Mouse (Mus musculus): ENCODE results near the gene Zfp260. TPM values are rescaled to one million over a fixed set of nuclear protein-coding genes. Genes with fewer than 3 reads are reported as not detected.

The Zfp260 gene
- total RNA-seq, 1 experiment from 2014 or later: 48.8 TPM

DNA sequence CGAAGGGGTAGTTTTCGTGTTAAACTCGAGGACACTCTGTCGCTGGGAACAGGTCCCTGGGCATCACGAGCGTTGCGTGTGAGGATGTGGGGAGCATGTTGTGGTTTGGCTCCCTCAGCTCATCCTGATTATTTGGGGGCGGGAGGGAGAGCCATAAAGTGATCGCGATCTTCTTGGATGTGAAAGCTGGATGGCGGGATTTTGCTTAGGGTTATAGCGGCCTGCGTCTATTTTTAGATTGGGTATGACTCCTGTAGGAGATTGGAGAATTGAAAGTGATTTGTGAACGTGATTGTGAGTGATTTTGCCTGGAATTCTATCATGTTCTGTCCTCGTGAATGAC lies 27.6 kb downstream of the Zfp260 start:
- peak; percentile 4 for DNase-seq

DNA sequence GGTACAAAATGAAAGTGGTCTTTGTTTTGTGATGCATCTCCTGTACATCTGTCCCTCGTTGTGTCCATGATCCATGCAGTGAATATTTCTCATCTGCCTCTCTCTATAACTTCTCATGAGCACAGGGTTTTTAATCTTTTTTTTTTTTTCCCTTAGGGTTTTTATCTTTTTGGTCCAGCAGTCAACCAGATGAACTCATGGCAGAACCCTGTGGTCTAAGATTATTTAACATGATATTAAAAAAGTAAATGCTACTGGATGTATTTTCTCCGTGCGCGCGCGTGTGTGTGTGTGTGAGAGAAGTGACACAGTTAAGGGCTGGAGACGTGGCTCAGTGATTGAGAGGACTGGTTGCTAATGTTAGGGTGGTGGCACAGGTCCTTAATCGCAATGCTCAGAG lies 35.3 kb downstream of the Zfp260 start:
- no peak for DNase-seq

DNA sequence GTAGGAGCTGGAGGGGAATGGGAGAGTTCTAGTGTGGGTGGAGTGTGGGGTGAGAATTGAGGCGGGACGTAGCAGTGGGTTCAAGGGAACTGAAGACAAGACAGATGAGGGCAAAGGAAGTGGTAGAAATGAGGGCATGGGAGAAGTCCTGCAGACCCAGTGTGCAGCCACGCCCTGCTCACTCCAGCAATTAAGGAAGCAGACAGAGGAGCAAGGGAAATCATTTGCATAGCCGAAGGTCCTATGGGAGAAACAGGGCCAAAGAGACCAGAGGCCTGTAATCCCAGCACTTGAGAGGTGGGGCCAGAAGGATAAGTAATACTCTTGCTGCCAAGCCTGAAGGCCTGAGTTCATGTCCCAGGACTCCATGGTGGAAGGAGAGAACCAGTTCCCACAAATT lies 37.8 kb downstream of the Zfp260 start:
- no peak for DNase-seq

DNA sequence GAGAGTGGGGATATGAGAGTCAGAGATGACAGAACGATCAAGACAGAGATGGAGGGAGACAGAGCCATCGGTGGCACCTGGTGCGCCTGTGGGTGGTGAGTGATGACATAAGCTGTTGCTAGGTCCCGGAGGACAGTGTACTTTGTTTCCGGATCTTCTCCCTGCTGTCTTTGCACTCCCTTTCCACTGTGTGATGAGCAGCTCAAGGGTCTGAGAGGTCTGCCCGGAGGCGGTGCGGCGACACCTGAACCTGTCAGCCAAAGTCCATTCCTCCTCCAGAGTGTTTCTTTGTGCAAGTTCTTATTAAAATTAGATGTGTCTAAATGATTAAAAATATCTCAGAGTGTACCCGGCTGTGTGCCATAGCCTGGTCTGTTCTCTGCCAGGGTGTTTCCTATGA lies 42.2 kb downstream of the Zfp260 start:
- no peak for DNase-seq

DNA sequence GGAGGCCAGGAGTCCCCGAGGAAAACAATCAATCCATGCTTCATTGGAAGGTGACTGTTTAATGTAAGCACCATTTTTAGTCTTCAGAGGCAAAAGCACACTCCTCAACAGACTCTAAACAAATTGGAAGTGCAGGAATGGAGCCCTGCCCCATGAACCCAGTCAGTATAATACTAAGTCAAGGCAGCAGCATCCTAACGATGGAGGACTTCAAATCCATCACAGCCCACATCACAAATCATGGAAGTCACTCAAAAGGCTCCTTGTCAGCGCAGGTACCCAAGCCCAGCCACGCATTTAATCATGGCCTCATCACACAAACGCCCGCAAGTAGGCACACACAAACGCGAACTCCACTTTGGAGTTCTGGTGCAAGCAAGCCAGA lies 48.6 kb downstream of the Zfp260 start:
- no peak for DNase-seq

DNA sequence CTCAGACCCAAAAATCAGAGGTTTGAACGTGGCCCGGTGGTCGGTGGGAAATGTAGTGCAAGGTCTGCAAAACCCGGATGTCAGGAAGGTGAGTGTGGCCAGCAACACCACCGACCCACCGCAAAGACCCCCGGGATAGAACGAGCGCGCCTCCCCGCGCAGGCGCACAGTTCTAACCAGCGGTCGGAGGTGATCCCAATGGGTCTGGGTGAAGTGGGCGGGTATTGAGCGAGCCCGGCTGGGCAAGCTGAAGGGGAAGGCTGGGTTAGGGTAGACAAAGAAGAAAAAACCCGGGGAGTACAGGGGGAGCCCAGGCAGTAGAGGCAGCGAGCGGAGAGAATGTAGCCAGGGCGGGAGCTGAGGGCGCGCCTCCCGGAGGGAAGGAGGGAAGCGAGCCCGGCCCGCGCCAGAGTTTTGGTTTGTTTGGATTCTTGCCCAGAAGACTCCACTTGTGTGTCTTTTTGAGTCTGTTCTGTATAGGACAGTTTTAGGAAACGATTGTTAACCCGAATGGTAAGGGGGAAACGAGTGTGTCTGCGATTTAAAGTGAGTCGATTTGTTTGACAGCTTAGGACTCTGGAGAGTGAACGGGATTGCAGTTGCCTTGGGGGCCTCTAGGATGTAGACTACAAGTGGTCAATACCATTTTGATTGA lies 49.1 kb downstream of the Zfp260 start:
- peak; percentile 64 for DNase-seq

DNA sequence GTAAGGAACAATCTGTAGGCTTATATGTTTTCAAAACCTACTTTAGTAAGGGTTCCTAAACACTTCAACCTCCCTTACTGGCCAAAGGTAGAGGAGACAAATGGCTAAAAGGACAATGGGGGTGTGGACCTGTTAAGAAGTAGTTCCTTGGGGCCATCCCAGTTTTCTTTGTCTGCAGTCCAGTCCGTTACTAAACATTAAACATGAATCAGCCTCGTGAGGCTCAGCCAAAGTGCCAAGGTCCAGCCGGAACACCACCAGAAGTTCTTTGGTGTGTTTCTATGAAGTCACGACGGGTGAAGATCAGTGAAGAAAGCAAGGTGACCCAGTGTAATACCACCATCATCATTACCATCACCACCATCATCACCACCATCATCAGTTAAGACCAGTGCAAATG lies 52.4 kb downstream of the Zfp260 start:
- no peak for DNase-seq

DNA sequence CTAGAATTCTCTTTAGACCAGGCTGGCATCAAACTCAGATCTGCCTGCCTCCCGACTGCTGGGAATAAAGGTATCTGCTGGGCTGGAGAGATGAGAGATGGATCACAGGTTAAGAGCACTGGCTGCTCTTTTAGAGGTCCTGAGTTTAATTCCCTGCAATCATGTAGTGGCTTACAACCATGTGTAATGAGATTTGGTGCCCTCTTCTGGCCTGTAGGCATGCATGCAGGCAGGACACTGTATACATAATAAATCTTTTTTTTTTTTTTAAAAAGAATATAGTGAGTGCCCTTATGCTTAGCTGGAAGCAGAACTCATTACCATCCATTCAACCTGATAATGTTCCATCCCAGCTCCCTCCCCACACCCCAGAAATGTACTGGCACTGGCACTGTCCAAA lies 59.5 kb downstream of the Zfp260 start:
- DNase-seq: no peak

DNA sequence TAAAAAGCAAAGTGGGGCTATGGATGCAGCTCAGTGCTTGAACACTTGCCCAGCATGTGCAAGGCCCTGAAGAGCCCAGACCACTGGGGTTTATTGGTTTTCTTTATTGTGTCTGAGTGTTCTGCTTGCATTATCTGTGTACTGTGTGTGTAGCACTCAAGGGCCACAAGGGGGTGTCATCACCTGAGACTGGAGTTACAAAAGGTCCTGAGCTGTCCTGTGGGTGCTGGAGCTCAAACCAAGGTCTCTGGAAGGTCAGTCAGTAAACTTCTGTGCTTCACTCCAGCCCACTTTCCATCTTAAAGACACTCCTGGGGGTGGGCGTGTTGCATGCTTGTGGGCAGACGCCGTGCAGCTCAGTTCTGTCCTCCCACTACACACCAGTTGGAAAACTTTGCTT lies 60.9 kb downstream of the Zfp260 start:
- DNase-seq: no peak

Small RNA genes within 50 kb of the gene (microRNA-seq; reads per million reads assigned to microRNA genes)
- gene Gm23368: 0 reads per million in 2 experiments

Other genes with a start within 250 kb of the Zfp260 start
- gene Zfp940, start 241.1 kb upstream of the Zfp260 start, total RNA-seq (2021): 0.90 and 1.1 TPM in 2 replicates
- gene Zfp420, start 234.8 kb upstream of the Zfp260 start, total RNA-seq (2021): 5.8 and 6.5 TPM in 2 replicates
- 12.6 and 15.2 TPM in 2 replicates for gene Zfp27, start 188.2 kb upstream of the Zfp260 start, total RNA-seq (2021)
- gene Zfp383, start 186.6 kb upstream of the Zfp260 start, total RNA-seq (2021): 6.8 and 7.7 TPM in 2 replicates
- gene Zfp74, start 140.7 kb upstream of the Zfp260 start, total RNA-seq (2021): 13.5 and 15.1 TPM in 2 replicates
- gene Zfp568, start 110.8 kb upstream of the Zfp260 start, total RNA-seq (2021): 10.1 and 10.4 TPM in 2 replicates
- gene Zfp14, start 43.4 kb upstream of the Zfp260 start, total RNA-seq (2021): 3.8 and 4.0 TPM in 2 replicates
- 3.2 and 3.7 TPM in 2 replicates for gene Zfp82, start 21.9 kb upstream of the Zfp260 start, total RNA-seq (2021)
- gene Gm26920, start 4.4 kb upstream of the Zfp260 start, total RNA-seq (2021): not detected in 2 replicates
- 3.1 and 4.2 TPM in 2 replicates for gene Zfp566, start 4.2 kb upstream of the Zfp260 start, total RNA-seq (2021)
- 3.6 and 4.9 TPM in 2 replicates for gene Zfp382, start 27.2 kb downstream of the Zfp260 start, total RNA-seq (2021)
- gene Zfp146, start 75.0 kb downstream of the Zfp260 start, total RNA-seq (2021): 45.3 and 50.2 TPM in 2 replicates
- 288 and 306 TPM in 2 replicates for gene Cox7a1, start 89.4 kb downstream of the Zfp260 start, total RNA-seq (2021)
- 624 and 670 TPM in 2 replicates for gene Capns1, start 104.0 kb downstream of the Zfp260 start, total RNA-seq (2021)
- gene Polr2i, start 137.2 kb downstream of the Zfp260 start, total RNA-seq (2021): 63.2 and 71.6 TPM in 2 replicates
- 77.0 and 86.6 TPM in 2 replicates for gene Tbcb, start 137.5 kb downstream of the Zfp260 start, total RNA-seq (2021)
- not detected in 2 replicates for gene Ovol3, start 140.9 kb downstream of the Zfp260 start, total RNA-seq (2021)
- gene Thap8, start 185.3 kb downstream of the Zfp260 start, total RNA-seq (2021): 1.2 TPM in 1 of 2 replicates, not detected in the other
- gene Wdr62, start 185.6 kb downstream of the Zfp260 start, total RNA-seq (2021): 7.2 and 8.4 TPM in 2 replicates
- gene Clip3, start 197.0 kb downstream of the Zfp260 start, total RNA-seq (2021): 21.1 and 29.5 TPM in 2 replicates
- 51.6 and 59.2 TPM in 2 replicates for gene Alkbh6, start 213.9 kb downstream of the Zfp260 start, total RNA-seq (2021)
- 29.0 and 41.3 TPM in 2 replicates for gene Syne4, start 220.0 kb downstream of the Zfp260 start, total RNA-seq (2021)
- 1.5 and 2.0 TPM in 2 replicates for gene E130208F15Rik, start 227.0 kb downstream of the Zfp260 start, total RNA-seq (2021)
- gene Sdhaf1, start 229.1 kb downstream of the Zfp260 start, total RNA-seq (2021): 13.1 and 14.1 TPM in 2 replicates